Mouse (Mus musculus): Measurements from ENCODE around the gene Zfp593. TPM values are rescaled to one million over a fixed set of nuclear protein-coding genes. Genes with fewer than 3 reads are reported as not detected.

Gene Zfp593
- total and polyA plus RNA-seq, 2 experiments, result 2.9 to 6.8 TPM

GRCm38 (mm10) chr4:134202904-134203303 is 42.5 kb downstream of the Zfp593 start, which contains the start of gene Gm7534:
TSS of gene Gm7534 (minus strand) at chr4:134203004.
- Histone ChIP-seq H3K36me3 (ENCODE audit: control insufficient read depth, insufficient read depth, low read length) (no peaks in the 10 kb centered on the region), H3K79me2 (ENCODE audit: control insufficient read depth, insufficient read depth, low read length) (no peaks in the 10 kb centered on the region), H3K27ac (replicated peaks; ENCODE audit: insufficient read depth, low read depth, low read length) (no peak within 1 kb of the TSS), H3K27me3 (ENCODE audit: control insufficient read depth, insufficient read depth, low read length) (no peaks in the 10 kb centered on the region), H3K4me1 (ENCODE audit: control insufficient read depth, insufficient read depth, low read length) (no peaks in the 10 kb centered on the region), H3K9ac (ENCODE audit: low read depth, low read length) (no peak within 1 kb of the TSS), H3K4me3 (ENCODE audit: insufficient read depth, low read depth, low read length) (no peak within 1 kb of the TSS)
- 93% methylated on average over 4 of the region's 4 CpGs for WGBS
- no peak for DNase-seq (ENCODE audit: extremely low read depth, low read depth, low spot score)
- TF ChIP-seq CTCF (IDR thresholded peaks at IDR 0.05; ENCODE audit: low read depth, low read length), result no peak

- no peak overlapping the region for H3K27ac ChIP-seq (replicated peaks; ENCODE audit: insufficient read depth, low read depth, low read length)
- H3K79me2 ChIP-seq (ENCODE audit: control insufficient read depth, insufficient read depth, low read length), result no peaks in the 10 kb centered on the region
- no peak for TF ChIP-seq CTCF (IDR thresholded peaks at IDR 0.05; ENCODE audit: low read depth, low read length)
- TF ChIP-seq POLR2A (IDR thresholded peaks at IDR 0.05; ENCODE audit: extremely low read depth, insufficient read depth, low read length), result no peak
- H3K36me3 ChIP-seq (ENCODE audit: control insufficient read depth, insufficient read depth, low read length), result no peaks in the 10 kb centered on the region
- no peak for DNase-seq (ENCODE audit: extremely low read depth, low read depth, low spot score)
- H3K27me3 ChIP-seq (ENCODE audit: control insufficient read depth, insufficient read depth, low read length), result no peaks in the 10 kb centered on the region
- H3K4me3 ChIP-seq (ENCODE audit: insufficient read depth, low read depth, low read length), result no peak overlapping the region
- no peak overlapping the region for H3K9ac ChIP-seq (ENCODE audit: low read depth, low read length)
- 82% methylated on average over 2 of the region's 2 CpGs for whole genome bisulfite sequencing
- no peaks in the 10 kb centered on the region for H3K4me1 ChIP-seq (ENCODE audit: control insufficient read depth, insufficient read depth, low read length)
Measured at GRCm38 (mm10) chr4:134199371-134199770, 46.0 kb downstream of the Zfp593 start.

Other genes starting within 250 kb of the Zfp593 start
- gene Dhdds, start 244.7 kb downstream of the Zfp593 start, total RNA-seq (2014; rRNA removed), result 14.0 and 15.6 TPM in 2 replicates
- gene Dhdds, start 244.7 kb downstream of the Zfp593 start, polyA plus RNA-seq (2012; rRNA removed), result 19.2 and 21.3 TPM in 2 replicates
- not detected in 2 replicates for gene Lin28a, start 226.8 kb downstream of the Zfp593 start, total RNA-seq (2014; rRNA removed)
- gene Lin28a, start 226.8 kb downstream of the Zfp593 start, polyA plus RNA-seq (2012; rRNA removed), result not detected in 2 replicates
- gene Zfp683, start 191.8 kb downstream of the Zfp593 start, total RNA-seq (2014; rRNA removed), result not detected in 2 replicates
- gene Zfp683, start 191.8 kb downstream of the Zfp593 start, polyA plus RNA-seq (2012; rRNA removed), result 0.55 and 1.0 TPM in 2 replicates
- gene Crybg2, start 184.8 kb downstream of the Zfp593 start, total RNA-seq (2014; rRNA removed), result 0.94 and 1.4 TPM in 2 replicates
- 0.42 and 1.6 TPM in 2 replicates for gene Crybg2, start 184.8 kb downstream of the Zfp593 start, polyA plus RNA-seq (2012; rRNA removed)
- gene Cd52, start 150.5 kb downstream of the Zfp593 start, total RNA-seq (2014; rRNA removed), result 20.0 and 26.8 TPM in 2 replicates
- gene Cd52, start 150.5 kb downstream of the Zfp593 start, polyA plus RNA-seq (2012; rRNA removed), result 7.6 and 10.4 TPM in 2 replicates
- gene Ubxn11, start 143.0 kb downstream of the Zfp593 start, total RNA-seq (2014; rRNA removed), result 0.09 and 0.34 TPM in 2 replicates
- 0.66 and 1.2 TPM in 2 replicates for gene Ubxn11, start 143.0 kb downstream of the Zfp593 start, polyA plus RNA-seq (2012; rRNA removed)
- 6.0 and 10.3 TPM in 2 replicates for gene Sh3bgrl3, start 116.8 kb downstream of the Zfp593 start, total RNA-seq (2014; rRNA removed)
- gene Sh3bgrl3, start 116.8 kb downstream of the Zfp593 start, polyA plus RNA-seq (2012; rRNA removed), result 36.6 and 45.0 TPM in 2 replicates
- gene Cep85, start 58.5 kb downstream of the Zfp593 start, total RNA-seq (2014; rRNA removed), result 99.8 and 108 TPM in 2 replicates
- gene Cep85, start 58.5 kb downstream of the Zfp593 start, polyA plus RNA-seq (2012; rRNA removed), result 50.5 and 61.5 TPM in 2 replicates
- not detected in 2 replicates for gene Gm7534, start 42.6 kb downstream of the Zfp593 start, total RNA-seq (2014; rRNA removed)
- gene Gm7534, start 42.6 kb downstream of the Zfp593 start, polyA plus RNA-seq (2012; rRNA removed), result not detected in 2 replicates
- not detected in 2 replicates for gene Catsper4, start 18.2 kb downstream of the Zfp593 start, total RNA-seq (2014; rRNA removed)
- gene Catsper4, start 18.2 kb downstream of the Zfp593 start, polyA plus RNA-seq (2012; rRNA removed), result not detected in 2 replicates
- gene Cnksr1, start 7.2 kb downstream of the Zfp593 start, total RNA-seq (2014; rRNA removed), result 0.07 and 0.09 TPM in 2 replicates
- 0.17 and 0.21 TPM in 2 replicates for gene Cnksr1, start 7.2 kb downstream of the Zfp593 start, polyA plus RNA-seq (2012; rRNA removed)
- not detected in 2 replicates for gene E130218I03Rik, start 1.9 kb downstream of the Zfp593 start, total RNA-seq (2014; rRNA removed)
- not detected in 2 replicates for gene E130218I03Rik, start 1.9 kb downstream of the Zfp593 start, polyA plus RNA-seq (2012; rRNA removed)
- gene Gm30191, start 1.3 kb upstream of the Zfp593 start, total RNA-seq (2014; rRNA removed), result not detected in 2 replicates
- not detected in 2 replicates for gene Gm30191, start 1.3 kb upstream of the Zfp593 start, polyA plus RNA-seq (2012; rRNA removed)
- gene Grrp1, start 8.5 kb upstream of the Zfp593 start, total RNA-seq (2014; rRNA removed), result 0.13 and 0.28 TPM in 2 replicates
- gene Grrp1, start 8.5 kb upstream of the Zfp593 start, polyA plus RNA-seq (2012; rRNA removed), result 0.27 and 0.29 TPM in 2 replicates
- 7.4 and 7.8 TPM in 2 replicates for gene Pdik1l, start 42.3 kb upstream of the Zfp593 start, total RNA-seq (2014; rRNA removed)
- 2.6 and 2.7 TPM in 2 replicates for gene Pdik1l, start 42.3 kb upstream of the Zfp593 start, polyA plus RNA-seq (2012; rRNA removed)
- gene Trim63, start 69.5 kb upstream of the Zfp593 start, total RNA-seq (2014; rRNA removed), result 0.09 TPM in 1 of 2 replicates, not detected in the other
- gene Trim63, start 69.5 kb upstream of the Zfp593 start, polyA plus RNA-seq (2012; rRNA removed), result not detected in 2 replicates
- gene Slc30a2, start 97.6 kb upstream of the Zfp593 start, total RNA-seq (2014; rRNA removed), result under 0.01 and 0.07 TPM in 2 replicates
- gene Slc30a2, start 97.6 kb upstream of the Zfp593 start, polyA plus RNA-seq (2012; rRNA removed), result not detected in 2 replicates
- gene Extl1, start 138.3 kb upstream of the Zfp593 start, total RNA-seq (2014; rRNA removed), result 0.47 and 1.6 TPM in 2 replicates
- 5.6 and 6.6 TPM in 2 replicates for gene Extl1, start 138.3 kb upstream of the Zfp593 start, polyA plus RNA-seq (2012; rRNA removed)
- 74.7 and 78.2 TPM in 2 replicates for gene Pafah2, start 150.7 kb upstream of the Zfp593 start, total RNA-seq (2014; rRNA removed)
- 79.3 and 116 TPM in 2 replicates for gene Pafah2, start 150.7 kb upstream of the Zfp593 start, polyA plus RNA-seq (2012; rRNA removed)
- 4.4 and 12.8 TPM in 2 replicates for gene Stmn1, start 222.7 kb upstream of the Zfp593 start, total RNA-seq (2014; rRNA removed)
- gene Stmn1, start 222.7 kb upstream of the Zfp593 start, polyA plus RNA-seq (2012; rRNA removed), result 0.49 and 2.8 TPM in 2 replicates